Comparison of ENCODE assay signal across 14 mouse cellular contexts in genomic region chr10:107921549-107921948, GRCm38 (mm10). TPM values are rescaled to one million over a fixed set of nuclear protein-coding genes. Genes with fewer than 3 reads are reported as not detected.
DNase-seq lines count a peak whose midpoint lies in the region; ATAC-seq lines count a peak whose summit lies in the region.
"Had no signal": no experiment of that assay in that cellular context is flagged by ENCODE, and none has a peak within 500 bp of the region (broad histone marks: within the 10 kb centered on the region; RNA-seq: fewer than 3 reads in every experiment).

No protein-coding gene starts in this region.

- no peak for ATAC-seq in heart, embryonic 15.5 days (replicated peaks; ENCODE audit: insufficient number of reproducible peaks, insufficient read depth, low FRiP score, low read depth)
- ATAC-seq in hindbrain, embryonic 12.5 days (ENCODE audit: low FRiP score), result no peak
- ATAC-seq: midbrain, embryonic 13.5 days had no signal

- H3K9ac ChIP-seq in heart, embryonic 15.5 days, result no peak overlapping the region
- no peak overlapping the region for H3K9ac ChIP-seq in hindbrain, embryonic 12.5 days
- H3K9ac ChIP-seq: forebrain, embryonic 12.5 days; hindbrain, embryonic 14.5 days; liver, embryonic 15.5 days; midbrain, embryonic 13.5 days; neural tube, embryonic 13.5 days had no signal

- no peaks in the 10 kb centered on the region for H3K27me3 ChIP-seq in heart, embryonic 15.5 days
- H3K27me3 ChIP-seq in hindbrain, embryonic 12.5 days, result no peaks in the 10 kb centered on the region
- H3K27me3 ChIP-seq: forebrain, embryonic 12.5 days; liver, embryonic 15.5 days; midbrain, embryonic 13.5 days; neural tube, embryonic 13.5 days had no signal

- no peaks in the 10 kb centered on the region for H3K36me3 ChIP-seq in heart, embryonic 15.5 days
- H3K36me3 ChIP-seq in hindbrain, embryonic 12.5 days, result no peaks in the 10 kb centered on the region
- H3K36me3 ChIP-seq: forebrain, embryonic 12.5 days; liver, embryonic 15.5 days; midbrain, embryonic 13.5 days; neural tube, embryonic 13.5 days had no signal

- H3K4me1 ChIP-seq in heart, embryonic 15.5 days (replicated peaks), result peaks cover 6% of the 10 kb centered on the region
- peaks cover 5% of the 10 kb centered on the region; the same call in 1 of the 2 replicates for H3K4me1 ChIP-seq in brown adipose tissue, adult 24 weeks (ENCODE audit: control insufficient read depth, insufficient read depth, insufficient read length, low read length)
- no peaks in the 10 kb centered on the region for H3K4me1 ChIP-seq in hindbrain, embryonic 12.5 days
- H3K4me1 ChIP-seq: forebrain, embryonic 12.5 days; liver, embryonic 15.5 days; midbrain, embryonic 13.5 days; neural tube, embryonic 13.5 days had no signal

- H3K4me2 ChIP-seq in heart, embryonic 15.5 days, result no peak overlapping the region
- no peak overlapping the region for H3K4me2 ChIP-seq in hindbrain, embryonic 12.5 days (replicated peaks)
- H3K4me2 ChIP-seq: forebrain, embryonic 12.5 days; hindbrain, embryonic 14.5 days; liver, embryonic 15.5 days; midbrain, embryonic 13.5 days; neural tube, embryonic 13.5 days had no signal

- H3K9me3 ChIP-seq in heart, embryonic 15.5 days (replicated peaks), result no peaks in the 10 kb centered on the region
- no peaks in the 10 kb centered on the region for H3K9me3 ChIP-seq in hindbrain, embryonic 12.5 days (replicated peaks)
- H3K9me3 ChIP-seq: forebrain, embryonic 12.5 days; liver, embryonic 15.5 days; midbrain, embryonic 13.5 days; neural tube, embryonic 13.5 days had no signal

- H3K4me3 ChIP-seq in heart, embryonic 15.5 days, result no peak overlapping the region
- H3K4me3 ChIP-seq in brown adipose tissue, adult 24 weeks (ENCODE audit: insufficient read depth, low read depth, low read length), result no peak overlapping the region
- H3K4me3 ChIP-seq in hindbrain, embryonic 12.5 days, result no peak overlapping the region
- H3K4me3 ChIP-seq: forebrain, embryonic 12.5 days; liver, embryonic 15.5 days; midbrain, embryonic 13.5 days; neural tube, embryonic 13.5 days had no signal

- intact Hi-C loops in heart, postnatal 25 days (cut with DNase I), result loop anchor here (5.0 kb wide), 2 partner anchors 64 to 119 kb away; no protein-coding TSS in a partner anchor

- H3K27ac ChIP-seq in heart, embryonic 15.5 days, result 0 out of 2 replicates have a peak overlapping the region, but pooled peaks have one; percentile 4
- H3K27ac ChIP-seq in brown adipose tissue, adult 24 weeks (replicated peaks; ENCODE audit: low read depth, low read length), result peak overlapping the region; percentile 68
- no peak overlapping the region for H3K27ac ChIP-seq in hindbrain, embryonic 12.5 days
- H3K27ac ChIP-seq: forebrain, embryonic 12.5 days; hindbrain, embryonic 14.5 days; liver, embryonic 15.5 days; midbrain, embryonic 13.5 days; neural tube, embryonic 13.5 days had no signal

- no peak for DNase-seq in heart, postnatal 25 days (ENCODE audit: low spot score)
- peak; percentile 25 for DNase-seq in urinary bladder, postnatal 25 days (ENCODE audit: low spot score)
- no peak for DNase-seq in urinary bladder, adult 2 months (ENCODE audit: low spot score)
- no peak for DNase-seq in Muller cell, postnatal 12 days (ENCODE audit: inconsistent ontology term)
- DNase-seq in yolk sac, embryonic 10.5 days (ENCODE audit: low spot score), result no peak
- DNase-seq: cerebellum, adult 18-20 months had no signal

- WGBS in heart, embryonic 15.5 days, result 5% methylated on average over 1 of the region's 1 CpGs
- 65% methylated on average over 1 of the region's 1 CpGs for WGBS in hindbrain, embryonic 12.5 days

RNA-seq across cellular contexts. Expression of gene Otogl, which starts 9.6 kb away (rescaled TPM):
- 0.04 and 0.05 TPM in 2 replicates for polyA plus RNA-seq in heart, embryonic 15.5 days (2015; fragmentation: Nextera tagmentation; extraction: Ambion mirVana)
- total RNA-seq in heart, postnatal 25 days (2021), result under 1 TPM; 0.03 to 0.05 TPM
- polyA plus RNA-seq in urinary bladder, adult 2 months (2012; rRNA removed), result 5.9 and 6.5 TPM in 2 replicates
- not detected in 2 replicates for polyA plus RNA-seq in brown adipose tissue, adult 24 weeks (2012; ENCODE audit: insufficient read depth, insufficient read length, missing spikeins)
- 0.27 and 0.63 TPM in 2 replicates for polyA plus RNA-seq in hindbrain, embryonic 12.5 days (2016; fragmentation: Nextera tagmentation; extraction: Ambion mirVana)
- polyA plus RNA-seq: forebrain, embryonic 12.5 days; neural tube, embryonic 13.5 days had no signal
